Mouse (Mus musculus) right cerebral cortex, postnatal 4 days (tissue): ENCODE results near the gene Clic5.

ENCODE experiments used
- DNase-seq: peaks from one replicate; pipeline ENCODE4 v3.0.0-alpha.2; 2022

The Clic5 gene

GRCm38 (mm10) chr17:44199158-44199557 lies 10.8 kb downstream of the Clic5 start:
- no peak for DNase-seq

- no peak for DNase-seq
These were observed 14.6 kb downstream of the Clic5 start for GRCm38 (mm10) chr17:44202952-44203351.

- no peak for DNase-seq
These were observed 16.4 kb downstream of the Clic5 start for GRCm38 (mm10) chr17:44204787-44205186.

GRCm38 (mm10) chr17:44205562-44205961 lies 17.2 kb downstream of the Clic5 start:
- no peak for DNase-seq

GRCm38 (mm10) chr17:44208900-44209299 lies 20.5 kb downstream of the Clic5 start:
- DNase-seq: no peak

GRCm38 (mm10) chr17:44212960-44213619 lies 24.7 kb downstream of the Clic5 start:
- DNase-seq: no peak

- no peak for DNase-seq
These were observed 26.9 kb downstream of the Clic5 start for GRCm38 (mm10) chr17:44215196-44215799.

GRCm38 (mm10) chr17:44217185-44217584 lies 28.8 kb downstream of the Clic5 start:
- DNase-seq: no peak

- DNase-seq: no peak
These were observed 31.6 kb downstream of the Clic5 start for GRCm38 (mm10) chr17:44219943-44220342.

- DNase-seq: no peak
These were observed 40.0 kb downstream of the Clic5 start for GRCm38 (mm10) chr17:44228428-44228827.

- no peak for DNase-seq
These were observed 41.7 kb downstream of the Clic5 start for GRCm38 (mm10) chr17:44230083-44230482.

GRCm38 (mm10) chr17:44239030-44239721 lies 50.8 kb downstream of the Clic5 start:
- no peak for DNase-seq

- DNase-seq: no peak
These were observed 52.4 kb downstream of the Clic5 start for GRCm38 (mm10) chr17:44240742-44241141.

GRCm38 (mm10) chr17:44244096-44244495 lies 55.7 kb downstream of the Clic5 start:
- DNase-seq: no peak

GRCm38 (mm10) chr17:44244625-44245024 lies 56.2 kb downstream of the Clic5 start:
- DNase-seq: no peak

- DNase-seq: peak; percentile 27
These were observed 57.8 kb downstream of the Clic5 start for GRCm38 (mm10) chr17:44246153-44246700.

- DNase-seq: no peak
These were observed 61.2 kb downstream of the Clic5 start for GRCm38 (mm10) chr17:44249544-44249943.

GRCm38 (mm10) chr17:44252653-44253052 lies 64.3 kb downstream of the Clic5 start:
- no peak for DNase-seq

- DNase-seq: no peak
These were observed 66.3 kb downstream of the Clic5 start for GRCm38 (mm10) chr17:44254698-44255097.

- peak; percentile 75 for DNase-seq
These were observed 68.2 kb downstream of the Clic5 start for GRCm38 (mm10) chr17:44256583-44256982.

GRCm38 (mm10) chr17:44259245-44259644 lies 70.9 kb downstream of the Clic5 start:
- no peak for DNase-seq

- DNase-seq: peak; percentile 74
These were observed 73.3 kb downstream of the Clic5 start for GRCm38 (mm10) chr17:44261594-44262202.

- no peak for DNase-seq
These were observed 81.7 kb downstream of the Clic5 start for GRCm38 (mm10) chr17:44270043-44270442.
